Mouse (Mus musculus) ES-CJ7 (cell line): Measurements from ENCODE around the gene Atp6v0a1.

Experiments
- DNase-seq: peaks from one replicate; pipeline ENCODE4 v3.0.0; 2011; ENCODE audit warnings: low read depth, low spot score

Gene Atp6v0a1

GRCm38 (mm10) chr11:101060126-101060525, 50.9 kb downstream of the Atp6v0a1 start:
- no peak for DNase-seq

DNA sequence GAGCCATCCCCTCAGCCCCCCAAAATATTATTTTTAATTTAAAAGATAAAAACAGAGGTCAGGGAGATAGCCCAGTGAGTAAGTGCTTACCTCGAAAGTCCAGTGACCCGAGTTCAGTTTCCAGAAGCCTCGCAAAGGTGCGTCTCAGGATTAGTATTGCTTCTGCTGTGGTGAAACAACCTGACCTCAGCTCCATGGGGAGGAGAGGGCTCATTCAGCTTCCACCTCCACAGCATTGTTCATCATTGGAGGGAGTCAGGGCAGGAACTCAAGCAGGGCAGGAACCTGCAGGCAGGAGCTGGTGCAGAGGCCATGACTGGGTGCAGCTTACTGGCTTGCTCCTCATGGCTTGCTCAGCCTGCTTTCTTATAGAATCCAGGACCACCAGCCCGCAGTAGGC, 51.8 kb downstream of the Atp6v0a1 start:
- DNase-seq: no peak

GRCm38 (mm10) chr11:101062165-101062884, 53.1 kb downstream of the Atp6v0a1 start:
- peak; percentile 2 for DNase-seq

GRCm38 (mm10) chr11:101062971-101063675, 53.9 kb downstream of the Atp6v0a1 start:
- peak; percentile 48 for DNase-seq

DNA sequence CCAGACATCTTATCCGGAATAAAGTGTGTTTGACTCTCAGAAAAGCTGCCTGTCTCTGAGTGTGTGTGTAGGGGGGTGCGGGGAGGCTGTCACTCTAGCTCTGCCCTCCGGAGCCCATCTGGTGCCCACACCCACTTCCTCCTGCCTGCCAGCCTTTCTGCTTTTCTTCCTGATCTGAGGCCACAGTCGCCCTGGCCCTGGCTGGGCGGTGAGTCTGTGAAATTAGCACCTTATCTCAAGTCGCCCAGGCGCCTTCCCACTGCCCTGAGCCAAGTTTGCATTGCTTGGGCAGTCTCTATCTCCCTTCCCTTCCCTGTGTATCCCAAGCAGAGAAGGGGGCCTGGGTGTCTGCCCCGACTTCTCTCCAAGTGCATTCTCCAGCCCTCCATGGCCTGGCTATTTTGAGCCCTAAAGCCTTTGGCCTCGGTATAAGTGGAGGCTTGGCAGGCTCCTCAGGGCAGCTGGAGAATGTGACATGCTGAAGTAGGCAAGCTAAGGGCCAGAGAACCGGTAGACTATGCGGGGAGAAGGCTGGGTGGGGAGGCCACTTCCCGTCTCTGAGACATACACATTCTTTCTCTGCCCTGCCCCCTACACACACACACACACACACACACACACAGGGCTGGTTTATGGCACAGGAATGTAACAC, 54.5 kb downstream of the Atp6v0a1 start:
- DNase-seq: peak; percentile 37

DNA sequence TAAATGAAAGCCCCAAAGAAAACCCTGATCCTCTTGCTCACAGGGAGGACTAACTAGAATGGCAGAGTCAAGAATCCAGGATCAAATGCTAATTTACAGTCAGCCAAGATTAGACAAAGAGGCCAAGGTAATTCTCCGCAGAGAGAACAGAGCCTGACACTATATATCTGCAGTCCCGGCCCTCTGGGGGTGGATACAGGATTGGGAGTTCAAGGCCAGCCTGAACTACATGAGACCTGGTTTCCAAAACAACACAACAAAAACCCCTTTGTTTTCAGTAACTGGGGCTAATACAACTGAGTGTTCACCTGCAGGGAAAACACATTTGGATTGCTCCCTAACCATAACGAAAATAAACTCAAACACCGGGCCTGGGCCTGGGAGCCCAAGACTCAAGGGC, 55.2 kb downstream of the Atp6v0a1 start:
- peak; percentile 52 for DNase-seq

DNA sequence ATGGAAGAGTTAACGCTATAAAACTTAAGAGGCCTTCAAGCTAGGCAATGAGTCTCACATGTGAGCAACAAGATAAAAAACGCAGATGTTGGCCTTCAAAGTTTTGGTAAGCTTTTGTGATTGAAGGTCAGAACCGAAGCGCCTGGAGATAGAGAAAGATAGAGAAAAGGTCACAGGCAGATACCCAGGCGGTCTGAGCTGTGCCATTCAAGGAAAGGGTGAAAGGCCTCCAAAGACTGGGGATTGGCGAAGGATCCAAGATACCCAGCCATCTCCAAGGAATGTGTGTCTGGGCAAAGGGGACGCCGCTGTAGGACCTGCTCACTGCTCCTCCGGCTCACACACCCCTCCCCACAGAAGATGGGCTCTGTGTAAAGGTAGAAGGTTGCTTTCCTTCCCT, 55.8 kb downstream of the Atp6v0a1 start:
- DNase-seq: no peak

DNA sequence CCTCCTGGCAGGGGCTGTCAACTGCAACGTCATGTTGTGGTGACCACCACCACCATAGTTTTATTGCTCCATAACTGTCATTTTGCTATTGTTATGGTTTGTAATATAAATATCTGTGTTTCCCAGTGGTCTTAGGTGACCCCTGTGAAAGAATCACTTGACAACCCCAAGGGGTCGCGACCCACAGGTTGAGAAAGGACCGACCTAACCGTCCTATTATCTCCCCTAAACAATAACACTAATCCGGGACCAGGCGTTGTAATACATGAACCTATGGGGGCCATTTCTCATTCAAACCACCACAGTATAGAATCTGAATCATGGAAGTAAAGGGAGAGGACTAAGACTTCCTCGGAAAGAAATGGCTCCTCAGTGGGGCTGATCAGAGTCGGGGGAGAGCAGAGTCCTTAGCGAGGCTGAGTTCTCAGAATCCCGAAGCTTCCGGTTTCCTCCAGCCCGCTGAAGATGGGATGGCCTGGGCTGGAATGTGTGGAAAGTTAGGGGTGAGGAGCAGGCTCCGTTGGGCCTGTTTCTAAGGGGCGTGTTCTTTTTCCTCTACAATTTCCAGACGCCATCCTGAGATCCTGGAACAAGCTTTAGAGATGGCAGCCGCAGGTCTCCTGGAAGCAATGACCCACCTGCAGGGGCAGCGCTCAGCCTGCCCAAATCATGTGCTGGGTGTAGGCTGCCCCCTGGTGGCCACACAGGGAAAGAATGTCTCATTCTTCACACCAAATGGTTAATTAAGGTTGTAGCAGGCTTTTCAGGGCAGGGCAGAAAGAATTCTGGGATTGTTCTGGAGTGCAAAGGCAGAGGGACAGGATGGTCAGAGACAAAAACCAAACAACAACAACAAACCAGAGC, 57.5 kb downstream of the Atp6v0a1 start:
- DNase-seq: peak; percentile 92

GRCm38 (mm10) chr11:101069391-101070188, 60.3 kb downstream of the Atp6v0a1 start, which contains the start of gene Naglu:
Naglu (plus strand) TSS chr11:101070012.
- peak; percentile 72 for DNase-seq

- no peak for DNase-seq
Observed at GRCm38 (mm10) chr11:101070189-101070527, 60.9 kb downstream of the Atp6v0a1 start.

GRCm38 (mm10) chr11:101070987-101071386, 61.7 kb downstream of the Atp6v0a1 start:
- DNase-seq: no peak

DNA sequence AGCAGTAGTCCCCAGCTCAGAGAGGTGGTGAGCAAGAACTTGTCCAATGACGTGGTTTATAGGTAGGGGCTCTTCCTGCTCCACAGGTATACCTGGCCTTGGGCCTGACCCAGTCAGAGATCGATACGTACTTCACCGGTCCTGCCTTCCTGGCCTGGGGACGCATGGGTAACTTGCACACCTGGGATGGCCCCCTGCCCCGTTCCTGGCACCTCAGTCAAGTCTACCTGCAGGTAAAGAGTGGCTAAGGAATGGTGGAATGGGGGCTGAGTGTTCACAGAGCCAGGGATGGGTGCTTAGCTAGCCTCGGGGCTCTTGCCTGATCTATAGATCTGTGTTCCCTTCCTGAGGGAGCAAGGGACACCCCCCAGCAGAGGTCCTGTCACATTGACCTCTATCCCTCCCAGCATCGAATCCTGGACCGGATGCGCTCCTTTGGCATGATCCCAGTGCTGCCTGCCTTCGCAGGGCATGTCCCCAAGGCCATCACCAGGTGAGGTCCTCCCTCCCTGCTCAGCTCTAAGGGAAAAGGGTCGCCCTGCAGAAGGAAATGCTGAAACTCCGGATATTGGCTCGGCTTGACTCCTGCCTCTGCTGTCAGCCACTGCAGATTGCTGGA, 62.7 kb downstream of the Atp6v0a1 start:
- no peak for DNase-seq

DNA sequence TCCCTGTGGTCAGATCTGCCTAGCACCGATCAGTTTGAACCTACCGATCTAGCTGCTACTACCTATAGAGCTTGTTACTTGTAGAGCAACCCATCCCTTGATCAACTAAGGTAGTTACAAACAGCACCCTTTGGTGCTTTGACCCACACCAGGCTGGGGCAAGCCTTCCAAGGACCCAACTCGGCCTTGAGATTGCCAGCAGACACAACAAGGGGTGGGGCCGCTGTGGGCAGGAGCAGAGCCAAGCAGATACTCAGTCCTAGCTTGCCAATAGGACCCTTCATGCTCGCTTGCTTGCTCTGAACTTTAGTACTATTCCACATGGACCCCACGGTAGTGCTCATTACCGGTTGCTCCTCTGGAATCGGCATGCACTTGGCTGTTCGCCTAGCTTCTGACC, 68.9 kb downstream of the Atp6v0a1 start, which contains the start of gene Hsd17b1:
Gene Hsd17b1 (plus strand): TSS at position 291 of the 400 bp plus-strand sequence.
- DNase-seq: no peak

- peak; percentile 46 for DNase-seq
Observed at GRCm38 (mm10) chr11:101079746-101080145, 70.5 kb downstream of the Atp6v0a1 start.

- DNase-seq: no peak
Observed at GRCm38 (mm10) chr11:101080421-101080820, 71.2 kb downstream of the Atp6v0a1 start.

DNA sequence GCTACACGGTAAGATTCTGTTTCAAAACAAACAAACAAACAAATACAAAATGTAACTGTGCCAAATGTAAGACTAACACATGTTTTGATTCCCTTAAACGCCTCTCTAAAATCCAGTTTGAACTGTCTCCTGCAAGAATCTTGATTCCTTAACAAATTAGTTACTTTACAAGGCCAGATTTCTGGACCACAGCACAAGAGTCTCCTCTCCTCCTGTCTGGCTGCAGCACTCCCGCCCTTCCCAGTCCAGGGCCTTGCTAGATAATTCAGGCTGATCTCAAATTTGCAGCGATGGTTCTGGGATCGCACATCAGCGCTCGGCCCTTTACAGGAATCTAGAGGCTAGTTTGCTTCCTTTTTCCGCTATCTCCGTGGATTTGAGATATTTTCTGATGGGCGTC, 72.4 kb downstream of the Atp6v0a1 start:
- DNase-seq: no peak

GRCm38 (mm10) chr11:101082208-101083082, 73.2 kb downstream of the Atp6v0a1 start, which contains the start of gene Coasy:
Coasy (plus strand) TSS chr11:101082565.
- DNase-seq: peak; percentile 93

- DNase-seq: no peak
Observed at GRCm38 (mm10) chr11:101083083-101083697, 73.9 kb downstream of the Atp6v0a1 start.

GRCm38 (mm10) chr11:101084246-101084645, 75.0 kb downstream of the Atp6v0a1 start:
- DNase-seq: no peak
